Mouse (Mus musculus) megakaryocyte, embryonic 14.5 days (primary cell): Measurements from ENCODE around the gene Sncb. TPM values are rescaled to one million over a fixed set of nuclear protein-coding genes. Genes with fewer than 3 reads are reported as not detected.

Experiments used
- H3K27me3 ChIP-seq: replicated peaks from 2 replicates; pipeline ENCODE3; 2012; ENCODE audit warnings: inconsistent platforms
- H3K36me3 ChIP-seq: replicated peaks from 2 replicates; pipeline ENCODE3; 2012; ENCODE audit warnings: low read length, inconsistent platforms, mixed read lengths
- H3K4me1 ChIP-seq: 2 replicates; pipeline ENCODE4 v1.6.1; 2012; ENCODE audit warnings: inconsistent platforms
- H3K4me3 ChIP-seq: replicated peaks from 2 replicates; pipeline ENCODE3; 2012; ENCODE audit warnings: moderate library complexity, mild to moderate bottlenecking, inconsistent platforms
- H3K9me3 ChIP-seq: 2 replicates; pipeline ENCODE4 v1.6.1; 2012; ENCODE audit warnings: inconsistent platforms
- FLI1 ChIP-seq: IDR thresholded peaks from 2 replicates; pipeline ENCODE4 v1.6.1; 2012; ENCODE audit warnings: low read length, inconsistent platforms, mixed read lengths
- GATA1 ChIP-seq: IDR thresholded peaks from 3 replicates; pipeline ENCODE4 v1.6.1; 2012; ENCODE audit warnings: mixed read lengths, low read length, inconsistent platforms, borderline replicate concordance
- polyA plus RNA-seq: library from polyadenylated mRNA; stranded (reverse); fragments of >175 nt; gene quantifications from 2 replicates; pipeline ENCODE4 v1.2.3, GENCODE M21; 2012; ENCODE audit warnings: low replicate concordance; ENCODE audit not compliant: insufficient read depth

The Sncb gene
- polyA plus RNA-seq, 1 experiment, result 0.62 TPM

GRCm38 (mm10) chr13:54716916-54717315 is 49.5 kb downstream of the Sncb start:
- H3K9me3 ChIP-seq, result peaks cover 10% of the 10 kb centered on the region
- H3K36me3 ChIP-seq, result no peaks in the 10 kb centered on the region
- TF ChIP-seq GATA1 (no peak), FLI1 (no peak)
- H3K27me3 ChIP-seq, result peaks cover 57% of the 10 kb centered on the region
- no peak overlapping the region for H3K4me3 ChIP-seq
- H3K4me1 ChIP-seq, result no peaks in the 10 kb centered on the region

GRCm38 (mm10) chr13:54714996-54715395 is 51.4 kb downstream of the Sncb start:
- H3K4me3 ChIP-seq, result no peak overlapping the region
- no peaks in the 10 kb centered on the region for H3K36me3 ChIP-seq
- peaks cover 20% of the 10 kb centered on the region for H3K9me3 ChIP-seq
- H3K4me1 ChIP-seq, result no peaks in the 10 kb centered on the region
- TF ChIP-seq GATA1 (no peak), FLI1 (no peak)
- H3K27me3 ChIP-seq, result peaks cover 56% of the 10 kb centered on the region

- TF ChIP-seq FLI1 (no peak), GATA1 (no peak)
- Histone ChIP-seq H3K4me1 (no peaks in the 10 kb centered on the region), H3K36me3 (no peaks in the 10 kb centered on the region), H3K27me3 (peaks cover 53% of the 10 kb centered on the region), H3K9me3 (peaks cover 20% of the 10 kb centered on the region), H3K4me3 (no peak overlapping the region)
Measured at GRCm38 (mm10) chr13:54714393-54714792, 52.0 kb downstream of the Sncb start.

- Histone ChIP-seq H3K4me3 (no peak overlapping the region), H3K9me3 (peaks cover 20% of the 10 kb centered on the region), H3K27me3 (peaks cover 34% of the 10 kb centered on the region), H3K4me1 (no peaks in the 10 kb centered on the region), H3K36me3 (no peaks in the 10 kb centered on the region)
- TF ChIP-seq GATA1 (no peak), FLI1 (no peak)
Measured at GRCm38 (mm10) chr13:54710866-54711265, 55.5 kb downstream of the Sncb start.

Other genes starting within 250 kb of the Sncb start
- 23.2 and 24.6 TPM in 2 replicates for gene 4833439L19Rik, start 201.2 kb downstream of the Sncb start, polyA plus RNA-seq
- gene Arl10, start 191.6 kb downstream of the Sncb start, polyA plus RNA-seq, result 11.5 TPM in 1 of 2 replicates, not detected in the other
- gene Nop16, start 176.5 kb downstream of the Sncb start, polyA plus RNA-seq, result 6.9 and 22.1 TPM in 2 replicates
- gene Higd2a, start 176.4 kb downstream of the Sncb start, polyA plus RNA-seq, result 13.6 and 46.2 TPM in 2 replicates
- gene Cltb, start 155.3 kb downstream of the Sncb start, polyA plus RNA-seq, result 72.4 and 308 TPM in 2 replicates
- 1.5 and 13.9 TPM in 2 replicates for gene Faf2, start 144.8 kb downstream of the Sncb start, polyA plus RNA-seq
- gene Rnf44, start 72.7 kb downstream of the Sncb start, polyA plus RNA-seq, result 132 and 507 TPM in 2 replicates
- gene Cdhr2, start 65.1 kb downstream of the Sncb start, polyA plus RNA-seq, result not detected in 2 replicates
- gene Gprin1, start 16.7 kb downstream of the Sncb start, polyA plus RNA-seq, result not detected in 2 replicates
- gene Eif4e1b, start 17.4 kb upstream of the Sncb start, polyA plus RNA-seq, result not detected in 2 replicates
- 4.5 and 8.0 TPM in 2 replicates for gene Tspan17, start 22.8 kb upstream of the Sncb start, polyA plus RNA-seq
- gene Unc5a, start 182.8 kb upstream of the Sncb start, polyA plus RNA-seq, result not detected in 2 replicates